Mouse (Mus musculus) CD8-positive naive resting alpha-beta T cell, adult 2 months (primary cell): ENCODE measurements around the gene Slit3.

Source experiments
- DNase-seq, 2 experiments: peaks; one replicate each; pipeline ENCODE4 v3.0.0; 2022; ENCODE audit warnings: low read depth in 2 of 2, low spot score in 2 of 2

The Slit3 gene

DNA sequence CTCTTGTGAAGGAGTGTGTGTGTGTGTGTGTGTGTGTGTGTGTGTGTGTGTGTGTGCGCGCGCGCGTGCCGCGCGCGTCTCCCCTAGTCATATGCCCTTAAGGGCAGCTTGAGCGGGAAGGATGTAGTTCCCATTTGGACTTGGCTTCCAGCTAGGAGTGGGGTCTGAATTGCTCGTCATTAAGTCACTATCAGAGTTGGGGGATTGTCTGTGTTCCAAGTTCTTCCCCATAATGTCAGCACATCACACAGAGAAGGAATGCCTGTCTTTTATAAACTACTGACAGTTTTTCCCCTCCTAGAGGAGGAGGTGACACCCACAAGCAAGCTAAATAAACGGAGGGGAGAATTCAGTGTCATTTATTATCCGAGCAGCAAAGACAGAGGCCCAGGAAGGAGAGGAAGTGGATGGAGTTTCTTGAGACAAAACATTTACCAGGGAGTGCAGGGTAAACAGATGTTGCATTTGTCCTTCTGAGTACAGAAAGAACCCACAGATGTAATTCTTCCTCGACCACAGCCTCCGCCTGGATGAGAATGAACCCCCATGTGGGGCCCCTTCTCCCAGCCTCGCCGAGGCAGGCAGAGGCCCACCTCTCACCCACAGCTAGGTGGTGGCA, 3.6 kb downstream of the Slit3 start:
- no peak for DNase-seq

DNA sequence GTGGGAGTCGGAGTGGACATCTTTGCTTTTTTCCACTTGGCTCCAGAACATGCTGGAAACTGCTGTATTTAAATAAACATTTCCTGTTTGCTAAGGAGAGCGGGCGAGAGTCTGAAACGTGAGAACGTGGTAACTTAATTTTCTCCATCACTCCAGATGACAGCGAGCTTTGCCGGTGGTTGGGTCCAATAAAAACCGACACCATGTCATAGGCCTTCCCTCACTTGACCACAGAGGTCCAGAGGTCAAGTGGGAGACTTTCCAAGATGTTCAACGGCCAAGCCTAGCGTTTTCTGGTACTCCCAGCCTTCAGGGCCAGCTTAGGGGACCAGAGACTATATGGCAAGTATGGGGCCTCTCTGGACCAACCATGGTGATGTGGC, 4.1 kb downstream of the Slit3 start:
- no peak for DNase-seq

DNA sequence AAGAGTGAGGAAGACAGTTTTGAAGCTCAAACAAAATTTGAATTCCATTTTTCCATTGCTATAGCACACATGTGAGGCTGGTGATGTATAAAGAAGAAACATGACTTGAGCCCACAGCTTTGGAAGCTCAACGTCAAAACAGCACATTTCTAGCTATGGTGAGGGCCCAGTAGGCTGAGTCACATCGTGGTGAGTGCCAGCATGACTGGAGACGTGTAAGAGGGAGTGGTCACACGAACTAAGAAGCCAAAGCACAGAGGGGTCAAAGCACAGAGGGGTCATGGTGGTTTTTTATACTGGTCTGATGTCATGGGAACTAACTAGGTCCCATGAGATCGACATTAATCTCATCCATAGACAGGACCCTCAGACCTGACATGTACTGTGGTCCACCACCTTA, 10.7 kb downstream of the Slit3 start:
- DNase-seq: no peak

DNA sequence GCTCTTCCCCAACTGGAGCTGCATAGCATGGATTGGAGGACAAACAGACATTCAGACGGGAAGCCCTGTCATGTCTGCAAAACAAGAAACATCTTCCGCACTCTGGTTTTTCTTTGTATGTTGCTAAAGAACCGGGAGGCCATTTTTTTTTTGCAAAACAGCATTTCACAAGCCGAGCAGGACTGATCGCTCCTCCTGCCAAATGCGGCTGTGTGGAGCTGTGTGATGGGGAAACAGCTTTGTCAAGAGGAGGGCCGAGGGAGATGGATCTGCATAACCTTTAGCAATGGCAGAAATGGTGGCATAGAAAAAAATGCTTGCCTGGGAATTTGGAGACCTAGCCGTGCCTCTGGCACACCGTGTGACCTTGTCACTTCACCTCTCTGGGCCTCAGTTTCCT, 15.6 kb downstream of the Slit3 start:
- no peak for DNase-seq

DNA sequence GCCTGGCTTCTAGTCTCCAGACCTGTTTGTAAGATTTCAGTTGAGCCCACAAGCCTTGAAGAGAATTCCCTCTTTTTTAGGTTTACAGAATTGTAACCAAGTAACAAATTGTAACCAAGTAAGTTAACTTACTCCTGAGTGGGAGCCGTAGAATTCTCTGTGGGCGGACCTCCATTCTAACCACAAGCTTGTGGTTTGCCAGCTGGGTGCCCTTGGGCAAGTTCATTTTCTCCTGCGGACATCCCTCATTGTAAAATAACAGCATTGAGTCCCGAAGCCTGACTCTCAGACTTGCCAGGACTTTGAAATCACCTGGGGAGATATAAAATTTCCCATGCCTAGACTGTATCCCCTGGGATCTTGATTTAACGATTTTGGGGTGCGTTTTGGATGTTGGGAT, 19.1 kb downstream of the Slit3 start:
- no peak for DNase-seq

DNA sequence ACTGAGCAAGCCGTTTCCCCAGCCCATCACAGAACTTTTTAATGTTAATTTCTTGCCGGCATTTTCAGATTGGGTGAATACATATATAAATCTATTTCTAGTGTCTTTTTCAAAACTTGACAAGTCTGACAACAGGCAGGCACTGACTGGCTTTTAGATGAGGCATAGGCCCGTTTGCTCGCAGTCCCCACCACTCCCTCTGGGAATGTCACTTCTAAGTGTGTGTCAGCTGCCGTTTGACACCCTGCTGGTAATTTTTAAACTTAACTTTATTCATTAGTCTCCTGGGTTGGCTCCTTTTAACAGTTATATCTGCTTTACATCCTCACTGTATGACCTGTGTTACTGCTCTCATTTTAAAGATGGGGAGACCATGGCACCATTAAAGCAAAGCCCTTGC, 21.2 kb downstream of the Slit3 start:
- DNase-seq: no peak

DNA sequence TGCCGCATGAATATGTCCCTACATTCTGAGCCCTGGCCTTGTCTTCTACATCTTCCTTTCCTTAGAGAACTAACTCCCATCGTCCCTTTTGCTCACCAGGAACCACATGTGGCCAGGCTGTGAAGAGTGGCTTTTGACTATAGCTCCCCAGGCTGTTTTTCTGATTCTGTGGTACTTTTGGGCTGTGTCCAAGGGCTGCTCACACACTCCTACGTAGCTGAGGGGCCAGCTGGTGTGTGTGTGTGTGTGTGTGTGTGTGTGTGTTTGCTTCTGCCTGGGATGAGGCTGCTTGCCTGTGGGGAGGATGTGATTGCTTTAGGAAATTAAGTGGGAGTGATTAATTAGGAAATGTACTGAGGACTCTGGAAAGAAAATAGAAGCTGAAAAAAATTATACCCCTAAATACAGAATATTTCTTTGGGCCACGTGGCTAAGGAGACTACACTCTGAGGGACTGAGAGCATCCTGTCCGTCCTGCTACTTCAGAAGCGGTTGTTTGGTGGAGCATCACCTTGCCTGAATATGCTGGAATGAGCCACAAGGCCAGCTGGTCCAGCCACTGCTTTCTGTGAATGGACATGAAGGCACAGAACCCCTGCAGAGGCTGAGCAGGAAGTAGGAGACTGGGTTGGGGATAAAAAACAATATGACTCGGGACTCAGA, 21.8 kb downstream of the Slit3 start:
- no peak for DNase-seq

DNA sequence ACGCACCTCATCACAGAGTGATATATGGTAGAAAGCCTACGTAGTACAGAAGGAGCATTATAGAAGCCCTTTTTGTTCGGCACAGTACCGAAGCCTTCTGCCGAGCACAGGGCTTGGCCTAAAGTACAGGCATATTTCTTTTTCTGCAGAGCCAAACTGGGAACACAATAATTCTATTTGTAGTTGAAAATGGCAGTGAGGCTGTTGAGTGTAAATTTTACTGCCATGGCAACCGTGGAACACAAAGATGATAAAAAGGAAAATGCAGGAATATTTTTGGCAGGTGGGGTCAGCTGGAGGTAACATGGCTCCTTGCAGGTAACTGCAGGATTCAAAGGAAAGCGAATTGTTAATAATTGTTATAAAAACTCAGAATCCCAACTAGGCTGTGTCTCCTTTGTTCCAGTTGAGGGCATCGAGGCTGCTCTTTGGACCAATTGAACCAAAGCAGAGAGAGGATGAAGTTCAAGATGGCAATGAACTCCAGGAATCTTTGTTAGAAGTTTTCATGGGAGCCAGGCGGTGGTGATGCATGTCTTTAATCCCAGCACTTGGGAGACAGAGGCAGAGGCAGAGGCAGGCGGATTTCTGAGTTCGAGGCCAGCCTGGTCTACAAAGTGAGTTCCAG, 26.9 kb downstream of the Slit3 start:
- no peak for DNase-seq

DNA sequence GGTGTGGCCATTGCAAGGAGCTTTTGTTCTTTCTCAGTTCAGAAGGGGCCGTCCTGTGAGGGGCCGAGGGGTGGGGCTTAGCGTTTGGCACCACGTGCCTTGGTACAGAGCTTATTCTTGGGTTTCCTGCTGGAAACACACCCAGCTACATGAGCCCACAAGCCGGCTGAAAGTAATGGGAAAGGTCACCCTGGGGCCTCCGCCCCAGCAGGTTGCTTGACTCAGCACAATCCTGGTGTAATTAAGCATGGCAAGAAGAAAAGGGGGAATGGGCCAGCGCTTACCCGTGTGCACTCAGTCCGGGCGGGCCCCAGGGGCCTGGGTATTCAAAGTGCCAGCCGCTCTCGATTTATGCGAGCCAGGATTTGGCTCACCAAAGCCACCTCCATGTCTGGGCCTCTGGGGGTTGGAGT, 30.5 kb downstream of the Slit3 start:
- no peak for DNase-seq

DNA sequence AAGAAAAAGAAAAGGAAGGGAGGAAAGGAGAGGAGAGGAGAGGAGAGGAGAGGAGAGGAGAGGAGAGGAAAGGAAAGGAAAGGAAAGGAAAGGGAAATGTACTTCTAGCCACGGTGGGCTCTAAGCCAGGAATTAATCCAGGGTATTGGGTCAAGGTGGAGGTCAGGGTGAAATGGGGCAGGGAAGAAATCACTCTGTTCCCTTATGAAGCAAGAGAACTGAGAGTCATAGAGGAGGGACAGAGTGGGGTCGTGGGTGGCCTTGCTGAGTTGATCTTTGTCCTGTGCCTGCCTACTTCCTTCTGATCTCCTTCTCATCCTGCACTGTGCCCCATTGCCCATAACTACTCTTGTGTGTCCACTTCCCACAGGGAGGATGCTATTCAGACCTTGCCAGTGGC, 31.9 kb downstream of the Slit3 start:
- no peak for DNase-seq

DNA sequence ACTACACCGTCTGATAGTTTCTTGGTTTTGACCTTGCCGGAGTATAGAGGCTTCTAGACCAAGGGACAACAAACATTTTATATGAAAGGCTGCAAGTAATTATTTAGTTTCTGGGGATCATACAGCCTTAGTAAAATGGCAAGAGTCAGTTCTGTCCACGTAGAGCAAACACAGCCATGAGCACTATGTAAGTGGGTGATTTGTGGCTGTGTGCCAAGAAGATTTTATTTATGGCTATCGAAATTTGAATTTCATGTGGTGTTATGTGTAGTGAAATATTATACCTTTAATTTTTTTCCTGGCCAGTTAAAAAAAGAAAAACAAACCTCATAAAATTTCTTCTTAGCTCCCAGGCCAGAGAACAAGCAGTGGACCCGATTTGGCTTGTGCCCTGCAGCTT, 33.4 kb downstream of the Slit3 start:
- DNase-seq: no peak

DNA sequence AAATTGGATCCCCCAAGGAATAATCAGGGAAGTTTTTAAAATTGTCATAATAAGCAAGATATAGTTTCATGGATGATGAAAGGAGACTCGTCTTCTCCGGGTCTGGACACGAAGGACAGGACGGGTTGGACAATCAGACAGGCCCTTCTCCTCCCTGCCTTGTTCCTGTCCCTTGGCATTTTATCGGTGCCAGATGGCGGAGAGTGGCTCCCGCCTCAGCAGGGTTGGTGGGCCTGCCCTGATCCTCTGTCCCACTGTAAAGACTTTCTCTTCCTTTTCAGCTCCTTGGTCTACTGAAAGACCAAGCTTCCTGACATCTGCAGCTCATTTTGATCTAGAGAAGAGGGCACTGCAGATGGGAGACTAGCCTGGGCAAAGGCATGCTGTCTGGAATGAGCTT, 34.3 kb downstream of the Slit3 start:
- no peak for DNase-seq

DNA sequence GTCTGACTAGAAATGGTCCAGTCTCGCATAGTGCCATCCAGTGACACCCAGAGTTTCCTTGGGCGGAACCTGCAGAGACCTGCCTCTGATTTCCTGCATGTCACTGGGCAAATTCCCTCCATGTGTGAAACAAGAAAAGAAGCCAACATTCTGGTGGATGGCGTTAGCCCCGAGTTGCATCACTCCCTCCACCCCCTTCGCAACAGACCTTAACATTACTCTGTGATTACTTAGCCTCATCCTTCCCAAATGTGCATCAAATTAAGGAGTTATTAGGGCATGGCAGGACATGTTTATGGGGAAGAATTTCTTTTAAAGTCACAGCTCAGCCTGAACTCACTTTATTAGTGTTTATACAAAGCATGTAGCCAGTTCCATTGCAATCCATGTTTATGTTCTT, 35.7 kb downstream of the Slit3 start:
- no peak for DNase-seq

DNA sequence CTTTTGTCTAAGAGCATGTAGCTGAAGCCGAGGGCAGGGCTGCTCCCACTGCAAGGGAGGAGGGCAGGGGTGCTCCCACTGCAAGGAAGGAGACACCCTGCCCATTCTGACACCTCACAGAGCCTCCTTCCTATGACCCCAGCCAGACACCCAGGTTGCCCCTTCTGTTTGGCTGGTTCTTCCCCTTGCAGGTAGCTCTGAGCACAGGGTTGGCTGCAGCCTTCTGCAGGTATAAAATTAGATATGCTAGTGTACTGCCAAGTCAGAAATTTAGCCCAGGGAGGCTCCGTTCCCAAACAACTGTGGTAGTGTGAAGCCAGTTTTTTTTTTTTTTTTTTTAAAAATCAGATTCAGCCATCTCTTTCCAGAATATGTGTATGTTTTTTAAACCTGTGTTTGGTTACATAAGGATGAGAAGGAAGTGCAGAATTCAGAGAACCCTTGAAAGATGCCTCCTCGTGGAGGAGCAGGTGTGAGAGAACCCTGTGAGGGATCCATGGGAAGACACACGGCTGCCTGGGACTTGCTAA, 39.7 kb downstream of the Slit3 start:
- no peak for DNase-seq

DNA sequence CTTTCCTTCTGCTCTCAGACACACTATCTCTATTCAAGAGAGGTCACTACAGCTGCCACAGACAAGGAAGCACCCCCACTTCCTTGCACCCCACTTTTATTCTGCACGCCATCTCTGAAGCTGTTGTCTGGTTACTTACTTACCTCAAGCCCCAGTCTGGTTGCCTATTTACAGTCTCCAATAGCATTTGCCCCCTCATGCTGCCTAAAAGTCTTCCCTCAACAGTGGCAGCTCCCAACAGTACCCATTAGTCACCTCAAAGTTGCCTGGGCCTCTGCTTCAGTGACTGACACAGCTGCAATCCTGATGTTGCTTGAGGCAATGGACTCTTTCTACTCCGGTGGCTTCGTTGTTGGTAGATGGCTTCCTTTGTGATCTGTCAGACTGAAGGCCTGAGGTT, 42.4 kb downstream of the Slit3 start:
- DNase-seq: no peak

DNA sequence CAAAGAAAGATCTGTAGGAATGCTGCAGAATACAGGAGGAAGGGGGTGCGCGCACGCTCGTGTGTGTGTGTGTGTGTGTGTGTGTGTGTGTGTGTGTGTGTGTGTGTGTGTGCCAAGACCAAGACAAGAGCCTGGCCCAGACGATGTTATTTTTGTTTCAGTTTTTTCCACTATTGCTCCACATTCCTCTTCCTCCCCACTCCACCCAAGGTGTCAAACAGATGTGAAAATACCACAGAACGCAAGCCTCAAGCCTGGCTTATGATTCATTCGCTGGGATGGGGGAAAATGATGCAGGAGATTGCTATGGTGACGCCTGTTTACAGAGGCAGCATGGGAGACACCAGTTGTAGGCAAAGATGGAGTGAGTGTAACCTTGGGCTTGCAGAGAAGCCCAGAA, 46.2 kb downstream of the Slit3 start:
- no peak for DNase-seq

DNA sequence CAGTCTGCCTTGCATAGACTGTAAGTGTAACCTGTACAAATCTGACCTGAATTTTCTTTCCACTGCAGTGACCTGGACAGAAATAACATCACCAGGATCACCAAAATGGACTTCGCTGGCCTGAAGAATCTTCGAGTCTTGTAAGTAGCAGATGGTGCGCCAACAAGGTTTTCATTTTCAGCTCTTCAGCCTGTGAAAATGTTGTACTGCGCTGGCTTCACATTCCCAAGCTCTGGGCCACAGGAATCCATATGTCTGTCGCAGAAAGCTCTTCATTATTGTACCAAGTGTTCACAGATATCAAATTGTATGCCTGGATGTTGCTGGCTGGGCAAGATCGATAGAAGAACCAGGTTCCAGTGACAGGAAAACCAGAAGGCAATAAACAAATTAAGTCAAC, 50.5 kb downstream of the Slit3 start:
- DNase-seq: no peak

DNA sequence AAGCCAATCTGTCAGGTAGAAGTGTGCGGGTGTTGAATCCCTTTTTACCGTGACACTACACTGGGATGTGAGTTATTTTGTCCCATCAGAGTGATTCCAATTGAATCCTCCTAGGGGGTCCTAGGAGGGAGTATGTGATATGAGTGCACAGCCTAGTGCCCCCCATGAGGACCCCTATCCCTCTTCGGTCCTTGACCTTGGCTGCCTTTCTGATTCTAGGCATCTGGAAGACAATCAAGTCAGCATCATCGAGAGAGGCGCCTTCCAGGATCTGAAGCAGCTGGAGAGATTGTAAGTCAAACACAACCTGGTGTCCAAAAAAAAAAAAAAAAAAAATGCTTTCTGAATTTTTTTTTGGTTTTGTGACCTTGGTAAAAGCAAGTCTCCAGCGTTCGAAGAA, 56.5 kb downstream of the Slit3 start:
- no peak for DNase-seq

DNA sequence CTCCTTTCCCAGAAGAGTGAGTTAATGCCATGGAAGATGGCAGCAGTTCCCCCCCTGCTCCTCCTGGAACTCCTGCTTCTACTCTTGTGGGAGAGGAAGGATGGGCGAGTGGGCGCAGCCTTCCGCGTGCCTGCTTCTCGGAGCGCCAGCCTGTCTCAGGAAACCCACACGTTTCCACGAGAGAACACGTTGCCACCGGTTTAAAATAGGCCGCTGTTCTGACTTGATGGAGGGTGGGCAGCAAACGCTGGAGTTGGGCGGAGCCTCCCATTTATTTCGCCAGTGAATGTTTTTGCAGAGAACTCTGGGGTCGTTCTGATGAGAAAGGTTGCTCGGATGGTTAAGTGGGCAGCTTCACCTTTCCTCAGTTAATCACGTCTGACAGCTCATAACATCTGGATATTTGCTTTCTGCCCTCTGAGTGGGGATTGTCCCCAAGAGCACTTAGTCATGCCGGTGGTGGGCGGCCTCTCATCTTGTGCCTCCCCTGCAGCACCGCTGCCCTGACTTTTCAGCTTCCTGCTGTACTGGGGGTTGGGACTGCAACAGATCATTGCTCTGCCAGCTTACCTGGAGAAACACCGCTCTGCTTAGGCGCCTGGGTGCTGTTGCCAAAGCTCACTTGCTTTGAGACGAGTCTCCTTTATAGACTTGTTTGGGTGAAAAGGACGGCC, 57.3 kb downstream of the Slit3 start:
- DNase-seq: no peak

DNA sequence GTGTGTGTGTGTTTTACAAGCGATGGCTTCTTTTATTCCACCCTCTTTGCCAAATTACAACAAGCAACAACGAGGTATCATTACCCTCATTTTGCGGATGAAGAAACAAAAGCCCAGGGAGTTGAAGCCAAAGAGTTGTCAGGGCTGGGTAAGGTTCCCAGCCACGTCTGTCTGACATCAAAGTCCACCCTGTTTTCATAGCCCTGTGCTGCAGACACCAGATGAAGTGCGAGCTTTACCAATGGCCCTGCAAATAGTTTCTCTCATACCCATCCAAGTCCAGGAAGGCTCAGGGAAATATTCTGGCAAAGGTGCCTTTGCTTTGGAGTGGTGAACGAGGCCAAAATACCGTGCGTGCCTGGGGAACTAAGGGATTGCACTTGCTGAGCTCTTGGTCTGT, 58.3 kb downstream of the Slit3 start:
- DNase-seq: no peak

DNA sequence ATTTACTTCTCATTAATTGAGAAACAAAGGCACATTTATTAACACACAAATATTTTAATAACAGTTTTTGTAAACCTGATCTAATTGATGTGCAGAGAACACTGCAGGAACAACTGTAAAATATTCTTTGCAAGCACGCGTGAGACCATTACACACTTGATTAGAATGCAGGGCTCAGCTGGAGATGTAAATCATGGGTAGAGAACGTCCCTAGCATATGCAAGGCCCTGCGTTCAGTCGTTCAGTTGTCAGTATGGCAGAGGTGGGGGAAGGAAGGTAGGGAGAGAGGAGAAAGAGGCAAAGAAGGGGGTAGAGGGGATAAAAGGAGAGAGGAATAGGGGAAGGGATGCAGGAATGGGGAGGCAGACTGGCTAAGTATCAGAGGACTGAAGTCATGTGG, 61.9 kb downstream of the Slit3 start:
- DNase-seq: no peak

DNA sequence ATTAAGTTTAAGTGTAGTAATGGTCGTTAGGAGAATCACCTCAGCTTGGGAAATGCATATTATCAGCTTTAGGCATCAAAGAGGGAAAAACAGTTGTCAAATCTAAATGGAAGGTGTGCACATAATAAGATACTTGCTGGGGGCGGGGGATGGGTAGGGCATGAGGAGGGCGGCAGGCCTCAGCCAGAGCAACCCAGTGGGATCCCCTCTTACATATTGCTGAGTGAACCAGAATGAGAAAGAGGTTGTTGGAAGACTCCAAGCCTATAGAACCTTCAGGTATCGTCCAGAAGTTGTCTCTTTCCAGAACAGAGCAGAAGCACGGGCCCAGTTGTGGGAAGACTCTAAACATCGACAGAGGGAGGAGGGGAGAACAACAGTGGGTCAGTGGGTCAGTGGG, 73.8 kb downstream of the Slit3 start:
- no peak for DNase-seq
